25 mouse cellular contexts compared by ENCODE assay signal in genomic region chr10:69746322-69746721, GRCm38 (mm10).
DNase-seq lines count a peak whose midpoint lies in the region; ATAC-seq and TF ChIP-seq lines count a peak whose summit lies in the region.
"Had no signal": no experiment of that assay in that cellular context is flagged by ENCODE, and none has a peak within 500 bp of the region (broad histone marks: within the 10 kb centered on the region; RNA-seq: fewer than 3 reads in every experiment).

No protein-coding gene starts in this region.

- TF ChIP-seq POLR2A in olfactory bulb, adult 2 months (IDR thresholded peaks at IDR 0.05; ENCODE audit: insufficient read depth, low read depth, low read length), result no peak

- no peak overlapping the region for H3K4me3 ChIP-seq in forebrain, postnatal 0 days (ENCODE audit: low read depth, low read length)
- no peak overlapping the region for H3K4me3 ChIP-seq in forebrain, embryonic 14.5 days (ENCODE audit: low read depth, low read length)
- no peak overlapping the region for H3K4me3 ChIP-seq in kidney, postnatal 0 days (replicated peaks; ENCODE audit: low read depth, low read length)
- no peak overlapping the region for H3K4me3 ChIP-seq in neural tube, embryonic 13.5 days
- no peak overlapping the region for H3K4me3 ChIP-seq in olfactory bulb, adult 2 months (ENCODE audit: insufficient read depth, low read depth, low read length)
- H3K4me3 ChIP-seq: gastrocnemius, adult 2 months; heart, embryonic 12.5 days; liver, embryonic 13.5 days; midbrain, embryonic 13.5 days had no signal

- no peaks in the 10 kb centered on the region for H3K9me3 ChIP-seq in forebrain, postnatal 0 days (ENCODE audit: low read length)
- no peaks in the 10 kb centered on the region for H3K9me3 ChIP-seq in forebrain, embryonic 14.5 days (replicated peaks; ENCODE audit: control insufficient read depth, low read length)
- no peaks in the 10 kb centered on the region for H3K9me3 ChIP-seq in kidney, postnatal 0 days (replicated peaks; ENCODE audit: low read length)
- no peaks in the 10 kb centered on the region for H3K9me3 ChIP-seq in neural tube, embryonic 13.5 days
- H3K9me3 ChIP-seq: heart, embryonic 12.5 days; liver, embryonic 13.5 days; midbrain, embryonic 13.5 days had no signal

- H3K4me2 ChIP-seq in forebrain, postnatal 0 days (ENCODE audit: low read depth), result no peak overlapping the region
- H3K4me2 ChIP-seq in forebrain, embryonic 14.5 days (ENCODE audit: low read length), result no peak overlapping the region
- no peak overlapping the region for H3K4me2 ChIP-seq in kidney, postnatal 0 days (ENCODE audit: low read length)
- no peak overlapping the region for H3K4me2 ChIP-seq in neural tube, embryonic 13.5 days
- H3K4me2 ChIP-seq: heart, embryonic 12.5 days; liver, embryonic 13.5 days; midbrain, embryonic 13.5 days had no signal

- no peak for DNase-seq in forebrain, postnatal 0 days
- DNase-seq in forebrain, embryonic 14.5 days (ENCODE audit: low spot score), result no peak
- no peak for DNase-seq in kidney, postnatal 0 days (ENCODE audit: low spot score)
- no peak for DNase-seq in kidney, adult 8-10 months
- no peak for DNase-seq in neural tube, embryonic 10.5 days (ENCODE audit: extremely low spot score, low spot score)
- DNase-seq in lung, postnatal 25 days (ENCODE audit: low spot score), result no peak
- DNase-seq: adrenal gland, postnatal 14 days; cerebellum, adult 18-20 months; cerebellum, postnatal 14 days; gastrocnemius, adult 2 months; gastrocnemius, postnatal 36 days; heart, adult 18-20 months; heart, postnatal 10 days; kidney, postnatal 25 days; liver, embryonic 13.5 days; lung, adult 18-20 months; right cerebral cortex, postnatal 14 days; thymus, postnatal 4 days had no signal

- ATAC-seq in forebrain, postnatal 0 days, result peak; percentile 28; the same call in 1 of the 2 replicates
- ATAC-seq in forebrain, embryonic 14.5 days, result no peak
- ATAC-seq in kidney, postnatal 0 days (replicated peaks; ENCODE audit: low FRiP score, low read depth), result no peak
- no peak for ATAC-seq in neural tube, embryonic 13.5 days (ENCODE audit: low read depth)
- ATAC-seq: intestine, postnatal 0 days; lung, postnatal 0 days had no signal

- H3K27me3 ChIP-seq in forebrain, postnatal 0 days (ENCODE audit: insufficient read depth, low read length), result no peaks in the 10 kb centered on the region
- H3K27me3 ChIP-seq in forebrain, embryonic 14.5 days (replicated peaks; ENCODE audit: control insufficient read depth, insufficient read depth, low read length), result no peaks in the 10 kb centered on the region
- no peaks in the 10 kb centered on the region for H3K27me3 ChIP-seq in kidney, postnatal 0 days (ENCODE audit: insufficient read depth, low read length)
- no peaks in the 10 kb centered on the region for H3K27me3 ChIP-seq in neural tube, embryonic 13.5 days
- H3K27me3 ChIP-seq: heart, embryonic 12.5 days; liver, embryonic 13.5 days; midbrain, embryonic 13.5 days had no signal

- peak overlapping the region; percentile 15; the same call in 1 of the 2 replicates for H3K27ac ChIP-seq in forebrain, postnatal 0 days (ENCODE audit: low read depth, low read length)
- no peak overlapping the region for H3K27ac ChIP-seq in forebrain, embryonic 14.5 days (ENCODE audit: low read depth, low read length)
- 0 out of 2 replicates have a peak overlapping the region, but pooled peaks have one; percentile 8 for H3K27ac ChIP-seq in kidney, postnatal 0 days
- peak overlapping the region; percentile 53; the same call in 1 of the 2 replicates for H3K27ac ChIP-seq in neural tube, embryonic 13.5 days (replicated peaks)
- peak overlapping the region; percentile 32; the same call in 1 of the 2 replicates for H3K27ac ChIP-seq in olfactory bulb, adult 2 months (ENCODE audit: insufficient read depth, low read depth, low read length)
- H3K27ac ChIP-seq: gastrocnemius, adult 2 months; liver, embryonic 13.5 days; macrophage; midbrain, embryonic 13.5 days had no signal

- no peaks in the 10 kb centered on the region for H3K36me3 ChIP-seq in forebrain, postnatal 0 days (ENCODE audit: insufficient read depth)
- no peaks in the 10 kb centered on the region for H3K36me3 ChIP-seq in forebrain, embryonic 14.5 days (ENCODE audit: control insufficient read depth, insufficient read depth, low read length)
- H3K36me3 ChIP-seq in kidney, postnatal 0 days (ENCODE audit: insufficient read depth, low read length), result no peaks in the 10 kb centered on the region
- no peaks in the 10 kb centered on the region for H3K36me3 ChIP-seq in neural tube, embryonic 13.5 days
- H3K36me3 ChIP-seq: heart, embryonic 12.5 days; liver, embryonic 13.5 days; midbrain, embryonic 13.5 days had no signal

- no peak overlapping the region for H3K9ac ChIP-seq in forebrain, postnatal 0 days
- H3K9ac ChIP-seq in forebrain, embryonic 14.5 days (ENCODE audit: low read length), result no peak overlapping the region
- H3K9ac ChIP-seq in kidney, postnatal 0 days (ENCODE audit: low read depth, low read length), result no peak overlapping the region
- no peak overlapping the region for H3K9ac ChIP-seq in neural tube, embryonic 13.5 days
- H3K9ac ChIP-seq: heart, embryonic 12.5 days; liver, embryonic 13.5 days; midbrain, embryonic 13.5 days had no signal

- 30% methylated on average over 8 of the region's 8 CpGs for WGBS in forebrain, postnatal 0 days
- 59% methylated on average over 8 of the region's 8 CpGs for WGBS in forebrain, embryonic 14.5 days
- 62% methylated on average over 8 of the region's 8 CpGs for WGBS in kidney, postnatal 0 days
- WGBS in neural tube, embryonic 13.5 days, result 73% methylated on average over 8 of the region's 8 CpGs
- WGBS in olfactory bulb, adult 2 months, result 26% methylated on average over 8 of the region's 8 CpGs

- no peak for TF ChIP-seq CTCF in forebrain, postnatal 0 days (IDR thresholded peaks at IDR 0.05; ENCODE audit: low read depth)
- no peak for TF ChIP-seq CTCF in kidney, postnatal 0 days (IDR thresholded peaks at IDR 0.05; ENCODE audit: low read depth)
- no peak for TF ChIP-seq CTCF in olfactory bulb, adult 2 months (IDR thresholded peaks at IDR 0.05; ENCODE audit: insufficient read depth, low read depth, low read length)

- H3K4me1 ChIP-seq in forebrain, postnatal 0 days (ENCODE audit: insufficient read depth), result peaks cover 29% of the 10 kb centered on the region
- H3K4me1 ChIP-seq in forebrain, embryonic 14.5 days (ENCODE audit: control insufficient read depth, insufficient read depth, low read length), result peaks cover 23% of the 10 kb centered on the region
- H3K4me1 ChIP-seq in kidney, postnatal 0 days (replicated peaks; ENCODE audit: insufficient read depth, low read length), result 0 out of 2 replicates have a peak, but pooled peaks cover 8% of the 10 kb centered on the region
- peaks cover 90% of the 10 kb centered on the region for H3K4me1 ChIP-seq in neural tube, embryonic 13.5 days (replicated peaks)
- peaks cover 29% of the 10 kb centered on the region for H3K4me1 ChIP-seq in olfactory bulb, adult 2 months (ENCODE audit: control insufficient read depth, insufficient read depth, low read length)
- H3K4me1 ChIP-seq: liver, embryonic 13.5 days had no signal
